Mouse (Mus musculus) CH12.LX (cell line): Measurements from ENCODE around the gene Col23a1. TPM values are rescaled to one million over a fixed set of nuclear protein-coding genes. Genes with fewer than 3 reads are reported as not detected.
A peak's percentile ranks its signal among the peaks of the same experiment; 100 is the strongest.

ENCODE experiments used
- DNase-seq: peaks from one replicate; pipeline ENCODE4 v3.0.0-alpha.2; 2013; ENCODE audit errors: extremely low read depth
- H3K27ac ChIP-seq: 2 replicates; pipeline ENCODE4 v1.5.1; 2012; ENCODE audit warnings: low read depth, mild to moderate bottlenecking, control low read depth, moderate library complexity; ENCODE audit not compliant: insufficient read depth
- H3K27me3 ChIP-seq: replicated peaks from 2 replicates; pipeline ENCODE3; 2012; ENCODE audit warnings: inconsistent platforms
- H3K36me3 ChIP-seq, 2 experiments: replicated peaks in 1 of 2; 2 replicates each; pipeline versions ENCODE3 to v1.6.1; 2012; ENCODE audit warnings: inconsistent platforms in 1 of 2, low read length in 1 of 2, mild to moderate bottlenecking in 1 of 2, mixed read lengths in 1 of 2, moderate library complexity in 1 of 2; ENCODE audit not compliant: control insufficient read depth in 1 of 2, insufficient read depth in 1 of 2
- H3K4me1 ChIP-seq, 2 experiments: 2 replicates each; pipeline ENCODE4 v1.6.1; 2012; ENCODE audit warnings: inconsistent platforms in 1 of 2, moderate library complexity in 1 of 2; ENCODE audit not compliant: insufficient read depth in 2 of 2, control insufficient read depth in 1 of 2
- H3K4me2 ChIP-seq: 2 replicates; pipeline ENCODE4 v1.6.1; 2012; ENCODE audit warnings: low read depth, mild to moderate bottlenecking, control low read depth; ENCODE audit not compliant: poor library complexity, insufficient read depth, severe bottlenecking
- H3K4me3 ChIP-seq, 3 experiments: fragments of 150-350 bp in 1 of 3; sonication (generic) in 1 of 3; replicated peaks in 1 of 3; 2 replicates each; pipeline versions ENCODE3 to v1.5.1; 2011 to 2012; ENCODE audit warnings: low read depth in 2 of 3, low read length in 2 of 3, mild to moderate bottlenecking in 2 of 3, moderate library complexity in 2 of 3, control low read depth in 1 of 3, improper control_type of control experiment in 1 of 3, inconsistent platforms in 1 of 3, mixed read lengths in 1 of 3; ENCODE audit not compliant: poor library complexity in 1 of 3
- H3K79me2 ChIP-seq: replicated peaks from 2 replicates; pipeline ENCODE4 v1.6.1; 2012; ENCODE audit warnings: mild to moderate bottlenecking, moderate library complexity; ENCODE audit not compliant: control insufficient read depth, poor library complexity, insufficient read depth, severe bottlenecking; ENCODE audit errors: extremely low read depth
- H3K9ac ChIP-seq: 2 replicates; pipeline ENCODE4 v1.6.1; 2012; ENCODE audit warnings: low read depth, mild to moderate bottlenecking, control low read depth, moderate library complexity; ENCODE audit not compliant: insufficient read depth
- H3K9me3 ChIP-seq: replicated peaks from 2 replicates; pipeline ENCODE3; 2012; ENCODE audit warnings: low read length, inconsistent platforms, mixed read lengths
- CTCF ChIP-seq, 2 experiments: IDR thresholded peaks in 1 of 2; conservative IDR thresholded peaks in 1 of 2; 2 replicates each; pipeline ENCODE4 v1.5.1; 2011 to 2012; ENCODE audit warnings: low read depth in 2 of 2, low read length in 2 of 2, improper control_type of control experiment in 1 of 2, inconsistent platforms in 1 of 2, mild to moderate bottlenecking in 1 of 2, moderate library complexity in 1 of 2
- ETS1 ChIP-seq: conservative IDR thresholded peaks from 2 replicates; pipeline ENCODE4 v1.6.1; 2012; ENCODE audit warnings: low read depth, mild to moderate bottlenecking, inconsistent platforms, low read length, improper control_type of control experiment, moderate library complexity
- IRF4 ChIP-seq: IDR thresholded peaks from 2 replicates; pipeline ENCODE4 v1.6.1; 2014; ENCODE audit warnings: low read depth, mild to moderate bottlenecking, inconsistent platforms, low read length, improper control_type of control experiment
- MAFK ChIP-seq: IDR thresholded peaks from 2 replicates; pipeline ENCODE4 v1.6.1; 2011; ENCODE audit warnings: low read length, improper control_type of control experiment; ENCODE audit not compliant: insufficient replicate concordance
- MEF2A ChIP-seq: IDR thresholded peaks from 2 replicates; pipeline ENCODE4 v1.6.1; 2014; ENCODE audit warnings: low read depth, mild to moderate bottlenecking, inconsistent platforms, low read length, improper control_type of control experiment, borderline replicate concordance
- NRF1 ChIP-seq: IDR thresholded peaks from 2 replicates; pipeline ENCODE4 v1.6.1; 2014; ENCODE audit warnings: low read depth, mild to moderate bottlenecking, inconsistent platforms, low read length, improper control_type of control experiment, moderate library complexity
- PAX5 ChIP-seq: IDR thresholded peaks from 2 replicates; pipeline ENCODE4 v1.6.1; 2012; ENCODE audit warnings: low read length, inconsistent platforms, mixed read lengths
- POLR2A ChIP-seq: IDR thresholded peaks from 2 replicates; pipeline ENCODE4 v1.6.1; 2011; ENCODE audit warnings: low read depth, mild to moderate bottlenecking, improper control_type of control experiment, low read length
- POLR2AphosphoS2 ChIP-seq: IDR thresholded peaks from 2 replicates; pipeline ENCODE4 v1.6.1; 2011; ENCODE audit warnings: low read depth, low read length, improper control_type of control experiment
- TBP ChIP-seq: conservative IDR thresholded peaks from 2 replicates; pipeline ENCODE4 v1.6.1; 2011; ENCODE audit warnings: low read depth, low read length, improper control_type of control experiment
- ZKSCAN1 ChIP-seq: IDR thresholded peaks from 2 replicates; pipeline ENCODE4 v1.6.1; 2012; ENCODE audit warnings: low read depth, inconsistent platforms, low read length, improper control_type of control experiment, borderline replicate concordance
- ZMIZ1 ChIP-seq: IDR thresholded peaks from 2 replicates; pipeline ENCODE4 v1.6.1; 2012; ENCODE audit warnings: low read depth, mild to moderate bottlenecking, inconsistent platforms, low read length, improper control_type of control experiment
- dilution Hi-C: fragments of 300-500 bp; cut with MboI; formaldehyde crosslinking; loops from 2 replicates; pipeline ENCODE4 v1.14.3; 2020; ENCODE audit warnings: low sequenced_read_pairs; ENCODE audit not compliant: extremely low pct_unique_long_range_greater_than_20kb, extremely low pct_ligation_motif_present
- in situ Hi-C: fragments of 300-500 bp; cut with MboI; formaldehyde crosslinking; loops from 3 replicates; pipeline ENCODE4 v1.14.3; 2019; ENCODE audit warnings: low sequenced_read_pairs, low pct_ligation_motif_present, low pct_unique_long_range_greater_than_20kb, mixed read lengths
- polyA plus RNA-seq: library from polyadenylated mRNA; unstranded; fragments of >175 nt; gene quantifications from 2 replicates; pipeline ENCODE4 v1.2.1, GENCODE M21; 2012; ENCODE audit warnings: low read depth; ENCODE audit not compliant: insufficient read length
- total RNA-seq, 2 experiments: library from RNA; depleted of rRNA; stranded (reverse); fragments of 300-350 nt in 1 of 2; fragments of >200 nt in 1 of 2; gene quantifications; 2 replicates each; pipeline ENCODE4 v1.2.3; 2012 to 2014

The Col23a1 gene
- total and polyA plus RNA-seq, 3 experiments, result 0.04 to 0.20 (median 0.08) TPM

DNA sequence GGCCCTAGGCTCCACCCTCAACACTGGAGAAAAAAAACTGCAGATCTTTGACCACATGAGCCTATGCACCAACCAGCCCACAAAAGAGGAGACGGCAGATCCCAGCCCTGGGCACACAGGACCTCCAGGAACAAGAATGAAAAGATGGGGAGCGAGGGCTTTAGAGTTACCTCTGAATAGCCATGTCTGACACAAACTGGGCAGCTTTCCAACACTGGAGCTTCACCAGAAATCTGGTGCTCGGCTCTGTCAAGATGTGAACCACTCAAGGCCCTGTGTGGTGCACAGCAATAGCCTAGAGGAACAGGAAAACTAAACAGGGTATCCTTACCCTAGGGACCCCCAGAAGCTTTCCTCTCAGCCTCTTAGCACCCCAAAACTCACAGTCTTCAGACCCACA, 215.2 kb downstream of the Col23a1 start:
- H3K79me2 ChIP-seq, result no peaks in the 10 kb centered on the region
- H3K27me3 ChIP-seq, result peaks cover 60% of the 10 kb centered on the region
- H3K27ac ChIP-seq, result no peak overlapping the region
- H3K4me3 ChIP-seq, result no peak overlapping the region
- no peaks in the 10 kb centered on the region for H3K4me1 ChIP-seq
- no peak for TF ChIP-seq MEF2A
- in situ Hi-C loops, result no loop called here
- H3K4me2 ChIP-seq, result no peak overlapping the region
- DNase-seq, result no peak
- dilution Hi-C loops, result no loop called here
- H3K36me3 ChIP-seq, result no peaks in the 10 kb centered on the region
- H3K9ac ChIP-seq, result no peak overlapping the region
- no peaks in the 10 kb centered on the region for H3K9me3 ChIP-seq

GRCm38 (mm10) chr11:51508053-51508452, 218.3 kb downstream of the Col23a1 start:
- Histone ChIP-seq H3K79me2 (no peaks in the 10 kb centered on the region), H3K4me1 (peaks cover 0 to 4% of the 10 kb centered on the region in 2 experiments; a peak in 2 of 4 replicates), H3K27me3 (peaks cover 61% of the 10 kb centered on the region), H3K9ac (no peak overlapping the region), H3K4me3 (no peak overlapping the region), H3K4me2 (no peak overlapping the region), H3K36me3 (no peaks in the 10 kb centered on the region), H3K9me3 (no peaks in the 10 kb centered on the region), H3K27ac (no peak overlapping the region)
- dilution Hi-C loops, result no loop called here
- DNase-seq, result no peak
- in situ Hi-C loops, result no loop called here
- no peak for TF ChIP-seq IRF4
- TF ChIP-seq ZKSCAN1, result no peak

DNA sequence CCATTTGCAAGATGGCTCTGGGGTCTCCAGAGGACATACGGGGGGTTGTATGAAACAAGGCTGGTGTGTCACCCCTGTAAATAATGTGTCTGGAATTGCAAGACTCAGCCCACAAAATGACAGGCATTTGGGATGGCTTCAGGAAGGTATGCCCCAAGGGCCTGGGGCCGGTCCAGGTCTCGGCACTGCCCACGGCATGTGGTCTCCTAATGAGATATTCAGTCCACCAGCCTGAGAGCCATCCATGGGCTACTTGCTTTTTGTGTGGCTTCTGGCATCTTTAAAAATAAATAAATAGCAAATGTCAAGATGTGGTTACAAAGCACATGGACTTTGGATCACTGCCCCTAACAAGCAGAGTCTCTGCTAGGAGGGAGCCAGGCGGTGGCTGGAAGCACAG, 219.5 kb downstream of the Col23a1 start:
- dilution Hi-C loops, result no loop called here
- H3K4me1 ChIP-seq, result peaks cover 0 to 8% of the 10 kb centered on the region in 2 experiments; a peak in 2 of 4 replicates
- peaks cover 56% of the 10 kb centered on the region for H3K27me3 ChIP-seq
- no peak overlapping the region for H3K27ac ChIP-seq
- H3K4me3 ChIP-seq, result no peak overlapping the region
- no peak for DNase-seq
- no peaks in the 10 kb centered on the region for H3K79me2 ChIP-seq
- H3K9me3 ChIP-seq, result no peaks in the 10 kb centered on the region
- no peaks in the 10 kb centered on the region for H3K36me3 ChIP-seq
- no peak overlapping the region for H3K4me2 ChIP-seq
- in situ Hi-C loops, result no loop called here
- TF ChIP-seq PAX5 (no peak), ZMIZ1 (no peak), MAFK (no peak), TBP (no peak)
- H3K9ac ChIP-seq, result no peak overlapping the region

DNA sequence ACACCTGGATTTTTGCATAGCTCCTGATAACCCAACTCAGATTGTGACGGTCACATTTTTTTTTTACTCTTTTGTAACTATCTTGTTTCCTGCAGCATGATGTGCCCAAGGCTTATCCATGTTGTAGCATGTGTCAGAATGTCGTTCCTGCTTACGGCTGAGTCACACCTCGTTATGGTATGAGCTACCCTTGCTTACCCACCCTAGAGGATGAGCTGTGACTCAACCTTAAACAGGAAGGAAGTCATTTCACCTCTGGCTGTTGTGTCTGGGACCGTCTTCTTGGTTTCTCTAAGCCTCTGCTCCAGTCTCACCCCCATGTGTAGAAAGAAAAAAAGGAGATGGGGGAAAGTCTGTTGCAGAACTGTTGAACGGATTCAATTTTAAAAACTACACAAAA, 223.3 kb downstream of the Col23a1 start:
- Histone ChIP-seq H3K4me3 (no peak overlapping the region), H3K4me2 (no peak overlapping the region; the same call in 1 of the 2 replicates), H3K4me1 (peaks cover 0 to 10% of the 10 kb centered on the region in 2 experiments; a peak in 2 of 4 replicates), H3K79me2 (no peaks in the 10 kb centered on the region), H3K36me3 (no peaks in the 10 kb centered on the region), H3K27ac (no peak overlapping the region), H3K27me3 (peaks cover 53% of the 10 kb centered on the region), H3K9me3 (peaks cover 2% of the 10 kb centered on the region), H3K9ac (no peak overlapping the region)
- dilution Hi-C loops, result no loop called here
- in situ Hi-C loops, result no loop called here
- peak; percentile 48 for DNase-seq
- TF ChIP-seq PAX5 (no peak), POLR2AphosphoS2 (no peak), NRF1 (no peak), CTCF (conservative IDR thresholded peaks at IDR 0.05 in 1 of 2, IDR thresholded peaks at IDR 0.05 in 1 of 2; ENCODE audit: low read depth in 2 of 2, low read length in 2 of 2) (no peak), ETS1 (no peak), POLR2A (no peak)
